Mouse (Mus musculus) right cerebral cortex, postnatal 10 days (tissue): ENCODE results near the gene Uts2.

Source experiments
- DNase-seq, 2 experiments: peaks; one replicate each; pipeline ENCODE4 v3.0.0; 2021; ENCODE audit warnings: low spot score in 2 of 2

The Uts2 gene

GRCm38 (mm10) chr4:150996797-150997196 lies at the start of gene Uts2:
Gene Uts2 (plus strand): TSS chr4:150997097.
- DNase-seq, result no peak

GRCm38 (mm10) chr4:150950972-150951371 lies 45.9 kb upstream of the Uts2 start:
- DNase-seq, result no peak

DNA sequence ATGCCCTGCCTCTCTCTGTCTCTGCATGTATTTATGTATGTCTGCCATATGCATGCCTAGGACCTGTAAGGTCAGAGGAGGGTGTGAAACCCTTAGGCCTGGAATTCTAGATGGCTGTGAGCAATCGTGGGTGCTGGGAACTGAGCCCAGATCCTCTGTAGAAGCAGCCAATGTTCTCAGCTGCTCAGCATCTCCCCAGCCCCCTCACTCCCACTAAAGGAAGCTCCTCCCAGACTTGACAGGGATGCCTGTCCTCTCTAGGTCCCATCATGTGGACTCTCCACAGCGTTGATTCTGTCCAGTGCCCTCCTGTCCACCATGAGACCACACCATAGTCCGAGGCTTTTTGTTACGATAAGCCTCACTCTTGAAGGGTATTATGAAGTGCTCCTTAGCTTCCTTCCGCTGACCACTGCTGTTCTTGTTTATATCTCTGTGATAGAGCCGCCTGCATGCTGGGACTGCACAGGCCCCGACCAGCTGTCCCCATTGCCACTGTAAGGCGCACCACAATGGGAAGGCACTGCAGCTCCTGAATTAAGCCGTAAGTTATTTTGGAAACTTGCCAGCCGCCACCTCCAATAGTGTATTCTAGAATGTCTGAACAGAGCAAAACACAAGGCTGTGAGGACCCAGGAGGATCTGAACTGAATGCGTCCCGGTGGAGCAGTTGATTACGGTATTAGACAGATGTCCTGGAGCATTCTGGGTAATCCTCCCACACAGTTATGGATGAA lies 40.4 kb upstream of the Uts2 start:
- DNase-seq, result peak in 1 of 2 experiments; percentile 40

GRCm38 (mm10) chr4:150957106-150957458 lies 39.8 kb upstream of the Uts2 start:
- no peak for DNase-seq

GRCm38 (mm10) chr4:150958536-150958935 lies 38.4 kb upstream of the Uts2 start:
- DNase-seq, result no peak

DNA sequence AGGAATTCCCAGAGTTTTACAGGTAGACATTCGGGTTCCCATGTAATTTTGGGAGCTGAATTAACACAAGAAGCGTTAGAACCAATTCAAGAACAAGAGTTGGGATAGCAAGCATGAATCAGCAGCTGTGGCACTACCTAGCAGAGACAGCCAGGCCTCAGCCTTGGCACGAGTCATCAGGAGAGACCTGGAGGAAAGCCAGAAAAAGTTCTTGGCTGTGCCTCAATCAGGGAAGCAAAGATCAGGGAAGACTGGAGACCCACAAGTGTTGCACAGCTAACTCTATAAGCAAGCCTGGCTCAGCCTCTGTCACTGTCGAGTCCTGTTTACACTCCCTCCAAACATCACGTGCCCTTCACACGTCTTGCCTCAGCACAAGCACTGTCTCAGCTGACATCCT lies 34.7 kb upstream of the Uts2 start:
- no peak for DNase-seq

GRCm38 (mm10) chr4:150963711-150964110 lies 33.2 kb upstream of the Uts2 start:
- DNase-seq, result no peak

DNA sequence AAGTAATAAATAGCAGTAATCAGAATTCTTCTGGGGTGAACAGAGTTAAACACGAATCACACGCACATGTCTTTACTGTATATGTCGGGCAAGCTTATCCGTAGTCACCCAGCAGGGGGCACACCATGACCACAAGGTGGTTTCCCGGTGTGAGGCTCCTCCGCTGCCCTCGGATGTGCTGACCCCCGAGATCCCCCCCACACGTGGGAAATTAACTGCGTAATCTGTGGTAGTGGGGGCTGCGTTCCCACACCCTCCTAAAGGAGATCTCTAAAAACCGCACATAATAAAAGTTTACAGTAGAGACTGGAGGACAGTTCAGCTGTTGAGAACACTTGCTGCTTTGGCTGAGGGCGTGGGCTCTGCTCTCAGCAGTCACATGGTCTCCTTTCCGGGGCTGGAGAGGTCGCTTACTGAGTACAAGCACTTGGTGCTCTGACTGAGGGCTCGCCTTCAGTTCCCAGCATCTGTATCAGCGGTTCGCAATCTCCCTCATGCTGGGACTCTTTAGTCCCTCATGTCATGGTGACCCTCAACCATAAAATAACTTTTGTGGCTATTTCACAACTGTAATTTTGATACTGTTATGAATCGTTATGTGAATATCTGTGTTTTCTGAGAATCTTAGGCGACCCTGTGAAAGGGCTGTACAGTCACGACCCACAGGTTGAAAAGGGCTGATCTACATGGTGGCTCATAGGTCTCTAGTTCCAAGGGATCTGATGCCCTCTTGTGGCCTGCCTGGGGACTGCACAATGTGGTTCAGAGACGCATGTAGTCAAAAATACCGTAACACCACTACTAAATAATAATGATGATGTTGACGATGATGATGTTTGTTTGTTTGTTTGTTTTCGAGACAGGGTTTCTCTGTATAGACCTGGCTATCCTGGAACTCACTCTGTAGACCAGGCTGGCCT lies 32.0 kb upstream of the Uts2 start:
- peak; percentile 83 to 89 for DNase-seq

GRCm38 (mm10) chr4:150965555-150965951 lies 31.3 kb upstream of the Uts2 start:
- no peak for DNase-seq

GRCm38 (mm10) chr4:150966556-150966955 lies 30.3 kb upstream of the Uts2 start:
- peak; percentile 50 to 65 for DNase-seq

- DNase-seq, result no peak
These were observed 27.9 kb upstream of the Uts2 start for GRCm38 (mm10) chr4:150968956-150969355.

GRCm38 (mm10) chr4:150973264-150973663 lies 23.6 kb upstream of the Uts2 start:
- peak in 1 of 2 experiments; percentile 6 for DNase-seq

- DNase-seq, result no peak
These were observed 21.8 kb upstream of the Uts2 start for GRCm38 (mm10) chr4:150975145-150975544.

- no peak for DNase-seq
These were observed 18.6 kb upstream of the Uts2 start for GRCm38 (mm10) chr4:150978156-150978910.

DNA sequence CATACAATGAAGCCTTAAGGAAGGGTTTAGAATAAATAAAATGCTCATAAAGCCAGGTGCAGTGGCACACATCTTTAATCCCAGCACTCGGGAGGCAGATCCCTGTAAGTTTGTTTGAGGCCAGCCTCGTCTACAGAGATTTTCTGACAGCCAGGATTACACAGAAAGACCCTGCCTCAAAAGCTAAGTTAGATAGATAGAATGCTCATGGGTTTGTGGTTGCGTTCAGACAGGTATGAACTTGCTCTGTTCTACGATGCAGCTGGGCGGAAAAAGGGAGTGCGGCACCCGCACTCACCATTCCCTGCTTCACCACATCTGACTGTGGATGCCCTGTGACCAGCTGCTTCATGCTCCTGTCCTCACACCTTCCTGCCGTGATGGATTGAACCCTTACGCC lies 17.4 kb upstream of the Uts2 start:
- DNase-seq, result peak in 1 of 2 experiments; percentile 4

DNA sequence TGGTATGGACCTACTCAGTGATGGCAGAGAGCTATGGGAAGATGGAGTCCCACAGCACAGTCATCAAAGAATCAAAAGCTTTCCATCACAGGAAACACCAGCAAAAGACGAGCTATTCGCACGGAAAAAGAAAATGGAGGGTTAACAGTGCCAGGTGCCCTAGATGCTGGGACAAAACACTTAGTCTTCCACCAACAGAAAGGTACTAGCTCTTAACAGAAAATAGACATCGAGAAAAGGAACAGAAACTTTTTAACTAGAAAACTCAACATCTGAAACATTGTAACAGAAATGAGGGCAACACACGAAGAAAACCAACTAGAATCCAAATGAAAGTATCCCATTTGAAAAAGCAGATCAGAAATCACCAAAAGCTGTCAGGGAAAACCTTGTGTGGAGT lies 16.7 kb upstream of the Uts2 start:
- no peak for DNase-seq

DNA sequence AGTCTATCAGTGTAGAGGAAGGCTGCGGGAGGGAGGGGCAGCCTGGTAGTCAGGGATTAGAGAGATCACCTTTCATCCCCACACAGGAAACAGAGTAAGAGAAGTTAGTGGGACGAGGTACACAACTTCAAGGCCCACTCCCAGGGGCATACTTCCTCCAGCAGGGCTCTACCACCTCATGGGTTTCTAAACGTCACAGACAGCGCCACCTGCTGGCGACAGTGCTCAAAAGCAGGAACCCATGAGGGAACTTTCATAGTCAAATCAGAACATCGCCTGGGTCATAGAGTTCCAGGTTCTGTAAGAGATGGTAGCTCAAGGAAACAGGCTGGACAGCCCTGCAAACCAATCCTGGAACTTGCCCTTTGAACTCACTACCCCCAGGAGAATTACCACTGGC lies 6.7 kb upstream of the Uts2 start:
- no peak for DNase-seq

GRCm38 (mm10) chr4:150998626-150999025 lies 1.7 kb downstream of the Uts2 start:
- no peak for DNase-seq

DNA sequence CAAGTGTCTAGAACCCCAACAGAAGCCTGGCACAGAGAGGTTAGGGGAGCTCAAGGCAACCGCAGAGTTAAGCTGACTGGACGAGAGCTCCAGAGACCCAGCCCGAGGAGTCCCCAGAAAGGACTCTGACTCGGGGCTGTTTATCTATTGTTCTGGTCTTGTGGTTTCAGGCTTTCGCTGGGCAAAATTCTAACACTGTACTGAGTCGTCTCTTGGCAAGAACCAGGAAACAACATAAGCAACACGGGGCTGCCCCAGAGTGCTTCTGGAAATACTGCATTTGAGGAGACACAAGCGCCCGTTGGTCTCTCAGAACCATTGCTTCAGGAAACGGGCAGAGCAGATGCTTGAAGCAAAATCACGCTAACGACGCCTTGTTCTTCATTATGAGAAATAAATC lies 4.5 kb downstream of the Uts2 start:
- DNase-seq, result no peak

- no peak for DNase-seq
These were observed 8.9 kb downstream of the Uts2 start for GRCm38 (mm10) chr4:151005656-151006318.

DNA sequence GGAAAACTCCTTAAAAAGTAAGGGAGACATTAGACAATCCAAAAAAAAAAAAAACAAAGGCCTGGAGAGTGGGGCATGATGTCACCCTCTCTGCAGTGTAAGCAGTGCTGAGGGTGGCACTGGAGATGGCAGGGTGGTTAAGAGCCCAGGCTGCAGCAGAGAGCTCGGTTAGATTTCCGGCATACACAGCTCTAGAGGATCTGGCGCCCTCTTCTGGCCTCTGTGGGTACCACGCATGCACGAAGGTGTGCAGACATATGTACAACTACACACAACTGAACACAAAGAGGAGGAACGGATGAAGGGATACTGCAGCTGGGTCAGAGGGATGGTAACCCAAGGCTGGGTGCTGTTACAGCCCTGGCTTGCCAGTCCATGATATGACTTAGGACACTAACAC lies 10.0 kb downstream of the Uts2 start:
- peak in 1 of 2 experiments; percentile 47 for DNase-seq

GRCm38 (mm10) chr4:151010316-151010715 lies 13.4 kb downstream of the Uts2 start:
- DNase-seq, result no peak
